Mouse (Mus musculus) frontal cortex, adult (tissue): ENCODE results near the gene Tha1.

Experiments used
- ATAC-seq: cut with Nextera tagmentation; 2 replicates; pipeline ENCODE4 v1.9.2; 2017; ENCODE audit warnings: mild to moderate bottlenecking, moderate library complexity, mixed read lengths; ENCODE audit not compliant: low TSS enrichment

The Tha1 gene

DNA sequence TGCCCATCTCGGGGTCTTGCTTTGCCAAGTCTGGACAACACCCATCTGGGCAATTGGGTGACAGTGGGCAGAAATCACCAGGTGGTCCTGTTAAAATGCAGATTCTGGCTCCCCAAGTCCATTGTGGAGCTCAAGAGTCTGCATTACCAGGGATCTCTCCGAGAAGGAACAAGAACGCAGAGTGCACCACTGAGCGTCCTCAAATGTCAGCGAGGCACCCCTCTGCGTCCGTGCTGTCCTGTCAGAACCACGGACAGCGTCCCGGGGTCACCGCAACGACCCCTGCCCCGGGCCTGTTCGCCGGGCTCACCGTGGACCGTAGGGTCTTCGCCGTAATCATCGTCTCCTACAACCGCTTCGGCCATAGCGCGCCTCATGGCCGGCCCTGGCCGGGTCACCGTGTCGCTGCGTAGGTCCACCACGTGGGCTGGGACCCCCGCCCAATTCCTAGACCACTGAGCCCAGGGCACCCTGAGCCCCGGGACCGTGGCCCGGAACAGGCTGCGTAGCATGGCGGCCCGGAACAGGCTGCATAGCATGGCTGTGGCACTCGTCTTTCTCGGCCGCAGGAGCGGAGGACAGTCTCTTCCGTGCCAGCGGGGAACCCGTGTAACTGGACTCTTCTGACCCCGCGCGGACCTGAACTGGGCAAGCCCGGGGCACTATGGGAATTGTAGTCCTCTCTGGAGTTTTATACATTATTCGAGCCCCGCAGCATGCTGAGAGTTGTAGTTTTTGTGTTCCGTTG lies at the start of gene Tha1:
Tha1 (minus strand) TSS at position 621 of the 748 bp plus-strand sequence.
- ATAC-seq: peak; percentile 84

DNA sequence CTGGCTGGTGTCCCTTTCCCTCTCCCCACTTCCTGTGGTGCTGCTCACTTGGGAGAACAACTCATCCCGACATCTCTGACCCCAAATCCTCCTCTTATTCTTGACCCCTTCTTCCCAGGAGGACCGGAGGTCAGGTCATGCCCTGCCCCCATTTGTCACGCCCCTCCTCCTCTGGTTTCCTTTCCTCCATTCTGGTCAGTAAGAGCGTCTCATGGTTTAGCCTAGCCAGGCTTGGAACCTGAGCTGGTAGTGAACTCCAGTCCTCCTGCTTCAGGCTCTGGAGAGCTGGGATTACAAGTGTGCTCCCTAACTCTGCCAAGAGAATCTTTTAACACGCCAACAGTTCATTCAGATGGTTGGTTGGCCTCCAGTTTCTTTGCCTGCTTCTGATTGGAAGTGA lies 45.9 kb upstream of the Tha1 start:
- ATAC-seq: no peak

DNA sequence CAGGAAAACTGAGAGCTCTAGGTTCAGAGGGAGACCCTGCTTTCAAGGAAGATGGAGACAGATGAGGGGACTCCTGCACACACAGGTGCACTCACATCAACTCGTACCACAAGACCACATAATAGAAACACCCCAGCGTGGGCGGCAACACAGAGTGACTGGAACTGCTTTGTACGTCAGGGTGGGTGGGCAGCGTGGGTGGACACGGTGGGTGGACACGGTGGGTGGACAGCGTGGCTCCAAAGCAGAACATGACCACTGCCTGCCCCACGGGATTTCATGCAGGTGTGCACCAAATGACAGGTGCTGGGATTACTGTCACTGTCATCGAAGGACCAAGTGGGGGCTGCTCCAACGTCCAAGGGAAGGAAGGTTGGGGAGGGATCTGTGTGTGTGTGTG lies 45.3 kb upstream of the Tha1 start:
- ATAC-seq: no peak

- ATAC-seq: no peak
Measured at GRCm38 (mm10) chr11:117915837-117916236, 42.6 kb upstream of the Tha1 start.

DNA sequence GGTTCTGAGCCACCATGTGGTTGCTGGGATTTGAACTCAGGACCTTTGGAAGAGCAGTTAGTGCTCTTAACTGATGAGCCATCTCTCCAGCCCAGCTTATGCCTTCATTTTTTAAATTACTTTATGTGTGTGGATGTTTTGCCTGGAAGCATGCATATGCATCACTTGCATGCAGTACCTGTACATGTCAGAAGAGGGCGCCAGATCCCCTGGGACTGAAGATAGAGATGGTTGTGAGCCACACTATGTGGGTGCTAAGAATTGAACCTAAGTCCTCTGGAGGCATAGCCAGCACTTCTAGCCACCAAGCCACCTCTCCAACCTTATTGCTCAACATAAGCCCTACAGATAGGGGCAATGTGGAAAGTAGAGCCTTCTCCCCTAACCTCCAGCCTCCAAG lies 42.1 kb upstream of the Tha1 start:
- ATAC-seq: no peak

GRCm38 (mm10) chr11:117914531-117914930 lies 41.2 kb upstream of the Tha1 start:
- no peak for ATAC-seq

GRCm38 (mm10) chr11:117912684-117913352 lies 39.5 kb upstream of the Tha1 start:
- ATAC-seq: peak; percentile 85; the same call in 1 of the 2 replicates

DNA sequence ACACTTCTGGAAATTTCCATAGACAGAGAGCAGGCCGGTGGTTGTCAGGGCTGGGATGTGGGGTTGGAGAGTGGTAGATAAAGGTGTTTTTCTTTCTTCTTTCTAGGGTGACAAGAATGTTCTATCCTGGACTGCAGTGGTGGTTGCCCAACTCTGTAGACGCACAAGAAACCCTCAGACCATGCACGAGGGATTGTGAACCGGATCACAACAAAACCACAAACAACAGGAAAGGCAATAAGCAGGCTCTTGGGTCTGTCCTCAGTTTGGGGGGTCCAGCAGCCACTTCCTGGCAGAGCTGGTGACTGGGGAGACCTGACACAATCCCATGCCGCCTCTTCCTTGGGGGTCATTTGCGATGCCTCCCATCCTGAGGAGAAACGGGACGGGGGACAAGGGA lies 36.1 kb upstream of the Tha1 start:
- ATAC-seq: no peak

GRCm38 (mm10) chr11:117904442-117904841 lies 31.2 kb upstream of the Tha1 start:
- ATAC-seq: no peak

- ATAC-seq: no peak
Measured at GRCm38 (mm10) chr11:117902282-117902681, 29.0 kb upstream of the Tha1 start.

- ATAC-seq: no peak
Measured at GRCm38 (mm10) chr11:117896533-117896932, 23.3 kb upstream of the Tha1 start.

DNA sequence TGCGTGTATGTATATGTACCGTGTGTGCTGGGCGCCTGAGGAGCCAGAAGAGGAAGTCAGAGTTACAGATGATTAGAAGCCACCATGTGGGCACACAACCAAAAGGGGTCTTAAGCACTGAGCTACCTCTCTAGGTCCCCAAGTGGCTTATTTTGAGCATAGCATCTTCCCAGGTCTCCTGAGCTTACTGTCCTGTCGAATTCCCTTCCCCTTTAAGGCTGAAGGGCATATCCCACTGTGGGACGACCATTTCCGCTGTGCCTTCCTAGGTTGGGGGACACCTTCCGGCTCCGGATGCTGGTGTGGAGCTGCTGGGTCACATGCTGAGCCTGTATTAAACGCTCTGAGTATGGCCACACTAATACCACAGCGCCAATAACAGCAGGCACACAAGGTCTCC lies 21.4 kb upstream of the Tha1 start:
- no peak for ATAC-seq

DNA sequence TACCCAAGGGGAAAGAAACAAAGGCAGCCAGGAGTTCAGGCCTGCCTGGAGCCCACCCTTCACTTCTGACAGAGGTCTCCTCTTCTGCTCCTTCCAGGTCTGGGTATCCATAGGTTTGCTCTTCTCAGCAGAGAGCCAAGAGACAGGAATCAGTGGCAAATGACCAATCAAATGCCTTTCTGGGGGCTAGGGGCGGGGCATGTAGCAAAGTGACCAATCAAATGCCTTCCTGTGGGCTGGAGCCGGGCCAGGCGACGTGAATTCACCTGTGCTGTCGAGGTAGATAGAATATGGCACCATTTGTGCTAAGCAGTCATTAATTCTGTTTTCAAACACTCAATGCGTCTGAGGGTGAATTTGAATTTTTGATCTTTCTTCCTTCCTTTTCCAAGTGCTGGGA lies 18.9 kb upstream of the Tha1 start:
- no peak for ATAC-seq

DNA sequence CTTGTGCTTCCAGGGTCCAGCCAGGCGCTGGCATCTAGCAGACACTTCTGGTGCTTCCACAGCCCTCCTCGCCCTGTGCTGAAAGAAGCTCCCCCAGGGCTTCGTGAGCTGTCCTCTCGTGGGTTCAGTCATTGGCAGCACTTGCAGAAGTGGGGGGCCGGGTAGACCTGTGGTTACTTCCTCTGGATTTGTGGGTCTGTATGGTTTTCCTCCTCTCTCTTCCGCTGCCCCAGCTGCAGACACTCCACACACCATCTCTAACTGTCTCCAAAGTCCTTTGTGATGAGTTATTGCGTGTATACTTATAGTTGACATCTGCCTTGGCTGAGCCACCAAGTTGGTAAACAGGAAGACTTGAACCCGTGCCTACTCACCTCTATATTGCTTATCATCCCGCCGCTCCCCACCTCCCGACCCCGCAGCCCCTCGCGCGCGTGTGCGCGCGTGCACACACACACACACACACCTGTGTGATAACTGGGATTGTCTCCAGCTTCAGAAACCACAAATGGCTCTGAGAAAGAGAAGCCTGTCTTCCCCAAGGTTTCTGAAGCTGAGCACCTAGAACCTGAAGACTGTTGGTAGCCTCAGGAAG lies 18.4 kb upstream of the Tha1 start:
- no peak for ATAC-seq

- no peak for ATAC-seq
Measured at GRCm38 (mm10) chr11:117890519-117891282, 17.4 kb upstream of the Tha1 start.

GRCm38 (mm10) chr11:117889887-117890340 lies 16.6 kb upstream of the Tha1 start:
- ATAC-seq: no peak

GRCm38 (mm10) chr11:117888853-117889822 lies 15.9 kb upstream of the Tha1 start:
- ATAC-seq: no peak; the same call in 1 of the 2 replicates

DNA sequence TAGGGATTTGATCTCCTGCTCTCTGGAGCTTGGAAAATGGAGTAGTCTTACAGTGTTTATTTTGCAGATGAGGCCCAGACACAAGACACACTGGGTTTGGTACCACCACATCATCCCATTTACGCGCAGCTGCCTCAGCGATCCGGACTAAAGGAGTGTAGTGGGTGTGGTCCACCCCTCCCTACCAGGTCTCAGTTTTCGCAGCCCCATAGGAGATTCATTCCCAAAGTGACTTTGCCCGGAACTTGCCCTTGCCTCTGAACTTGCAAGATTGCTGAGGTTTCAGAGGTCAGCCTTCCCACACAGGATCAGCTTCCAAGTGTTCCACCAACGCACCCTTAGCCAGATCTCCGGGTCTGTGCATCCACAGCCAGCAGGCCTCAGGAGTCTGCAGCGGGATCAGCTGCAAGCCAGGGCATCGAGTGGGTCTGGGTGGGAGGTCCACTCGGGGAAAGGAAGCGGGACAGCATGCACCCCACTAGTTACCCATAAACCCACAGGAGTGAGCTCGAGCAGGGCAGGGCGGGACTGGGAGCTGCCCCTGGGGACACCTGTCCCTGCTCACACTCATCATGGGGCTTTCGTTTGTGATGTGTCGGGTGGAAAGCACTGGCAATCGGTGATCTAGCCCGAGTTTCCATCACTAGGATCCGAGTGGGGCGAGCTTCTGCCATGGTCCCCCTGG lies 15.0 kb upstream of the Tha1 start:
- no peak for ATAC-seq

DNA sequence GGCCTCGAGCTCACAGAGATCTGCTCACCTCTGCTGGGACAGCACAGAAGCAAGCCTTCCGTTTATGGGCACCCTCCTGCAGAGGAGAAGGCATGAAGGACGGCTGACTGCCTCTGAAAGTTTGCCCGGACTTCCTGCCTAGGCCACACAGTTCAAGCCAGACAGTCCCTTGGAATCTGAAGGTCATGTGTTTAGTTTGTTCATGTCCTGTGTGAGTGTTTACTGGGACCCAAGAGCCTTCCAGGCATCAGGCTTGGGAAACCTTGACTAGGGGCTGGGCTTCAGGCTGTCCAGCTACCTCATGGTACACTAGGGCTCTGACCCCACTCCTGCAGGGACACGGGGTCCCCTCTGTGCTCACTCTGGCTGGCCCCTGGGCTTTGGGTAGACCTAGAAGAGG lies 12.7 kb upstream of the Tha1 start:
- no peak for ATAC-seq

GRCm38 (mm10) chr11:117882208-117882607 lies 8.9 kb upstream of the Tha1 start:
- ATAC-seq: no peak
